Mouse (Mus musculus): ENCODE measurements around the gene Nmi.
"Not testable (repeated sequence)": the region's sequence is repeated elsewhere in the genome, so short reads cannot be mapped to it uniquely, and the experiment has no call there.

The Nmi gene

GRCm38 (mm10) chr2:51973410-51973968 is at the start of gene Nmi:
Gene Nmi (minus strand): TSS chr2:51973494.
- DNase-seq (ENCODE audit: low spot score) = no peak

- no peak for DNase-seq (ENCODE audit: low spot score)
Measured at GRCm38 (mm10) chr2:52016361-52016760, 43.1 kb upstream of the Nmi start.

- peak; percentile 32 for DNase-seq (ENCODE audit: low spot score)
Measured at GRCm38 (mm10) chr2:52013306-52013820, 40.1 kb upstream of the Nmi start.

GRCm38 (mm10) chr2:52011820-52012219 is 38.5 kb upstream of the Nmi start:
- DNase-seq (ENCODE audit: low spot score) = not testable (repeated sequence)

- peak; percentile 94 for DNase-seq (ENCODE audit: low spot score)
Measured at GRCm38 (mm10) chr2:52006380-52006779, 33.1 kb upstream of the Nmi start.

GRCm38 (mm10) chr2:52002299-52002698 is 29.0 kb upstream of the Nmi start:
- not testable (repeated sequence) for DNase-seq (ENCODE audit: low spot score)

GRCm38 (mm10) chr2:52001521-52001920 is 28.2 kb upstream of the Nmi start:
- no peak for DNase-seq (ENCODE audit: low spot score)

GRCm38 (mm10) chr2:51999996-52000395 is 26.7 kb upstream of the Nmi start:
- DNase-seq (ENCODE audit: low spot score) = no peak

GRCm38 (mm10) chr2:51991447-51991846 is 18.2 kb upstream of the Nmi start:
- no peak for DNase-seq (ENCODE audit: low spot score)

- no peak for DNase-seq (ENCODE audit: low spot score)
Measured at GRCm38 (mm10) chr2:51989559-51989958, 16.3 kb upstream of the Nmi start.

- no peak for DNase-seq (ENCODE audit: low spot score)
Measured at GRCm38 (mm10) chr2:51986695-51987094, 13.4 kb upstream of the Nmi start.

GRCm38 (mm10) chr2:51986157-51986556 is 12.9 kb upstream of the Nmi start:
- DNase-seq (ENCODE audit: low spot score) = no peak

- no peak for DNase-seq (ENCODE audit: low spot score)
Measured at GRCm38 (mm10) chr2:51985241-51985640, 11.9 kb upstream of the Nmi start.

- DNase-seq (ENCODE audit: low spot score) = no peak
Measured at GRCm38 (mm10) chr2:51982288-51982687, 9.0 kb upstream of the Nmi start.

- DNase-seq (ENCODE audit: low spot score) = no peak
Measured at GRCm38 (mm10) chr2:51981630-51982029, 8.3 kb upstream of the Nmi start.

- DNase-seq (ENCODE audit: low spot score) = peak; percentile 68
Measured at GRCm38 (mm10) chr2:51972641-51973409, 469 bp downstream of the Nmi start.

GRCm38 (mm10) chr2:51972142-51972541 is 1.2 kb downstream of the Nmi start:
- peak; percentile 67 for DNase-seq (ENCODE audit: low spot score)

- no peak for DNase-seq (ENCODE audit: low spot score)
Measured at GRCm38 (mm10) chr2:51970897-51971296, 2.4 kb downstream of the Nmi start.

GRCm38 (mm10) chr2:51967288-51967687 is 6.0 kb downstream of the Nmi start:
- no peak for DNase-seq (ENCODE audit: low spot score)

- no peak for DNase-seq (ENCODE audit: low spot score)
Measured at GRCm38 (mm10) chr2:51953648-51954204, 19.6 kb downstream of the Nmi start.

- no peak for DNase-seq (ENCODE audit: low spot score)
Measured at GRCm38 (mm10) chr2:51950876-51951275, 22.4 kb downstream of the Nmi start.

- DNase-seq (ENCODE audit: low spot score) = no peak
Measured at GRCm38 (mm10) chr2:51948105-51948830, 25.0 kb downstream of the Nmi start.

- no peak for DNase-seq (ENCODE audit: low spot score)
Measured at GRCm38 (mm10) chr2:51945812-51946211, 27.5 kb downstream of the Nmi start.
